Mouse (Mus musculus) small intestine, adult 2 months (tissue): Measurements from ENCODE around the gene Nphs1.

ENCODE experiments used
- CTCF ChIP-seq: fragments of 200-500 bp; IDR thresholded peaks from 2 replicates; pipeline ENCODE4 v1.5.1; 2012; ENCODE audit warnings: low read depth, mild to moderate bottlenecking, control low read depth, inconsistent platforms, low read length, moderate library complexity, mixed read lengths; ENCODE audit not compliant: insufficient replicate concordance, insufficient read length; ENCODE audit errors: extremely low read depth
- POLR2A ChIP-seq: fragments of 200-500 bp; IDR thresholded peaks from 2 replicates; pipeline ENCODE4 v1.6.1; 2012; ENCODE audit warnings: low read depth, mild to moderate bottlenecking, control low read depth, inconsistent platforms, low read length, moderate library complexity

GRCm38 (mm10) chr7:30413596-30413995 lies 44.5 kb upstream of the Nphs1 start, which contains the start of gene Tyrobp:
- TF ChIP-seq POLR2A, result peak; percentile 32; the same call in 1 of the 2 replicates
- TF ChIP-seq CTCF, result no peak
